Mouse (Mus musculus): ENCODE results near the gene Papolb.

Gene Papolb

DNA sequence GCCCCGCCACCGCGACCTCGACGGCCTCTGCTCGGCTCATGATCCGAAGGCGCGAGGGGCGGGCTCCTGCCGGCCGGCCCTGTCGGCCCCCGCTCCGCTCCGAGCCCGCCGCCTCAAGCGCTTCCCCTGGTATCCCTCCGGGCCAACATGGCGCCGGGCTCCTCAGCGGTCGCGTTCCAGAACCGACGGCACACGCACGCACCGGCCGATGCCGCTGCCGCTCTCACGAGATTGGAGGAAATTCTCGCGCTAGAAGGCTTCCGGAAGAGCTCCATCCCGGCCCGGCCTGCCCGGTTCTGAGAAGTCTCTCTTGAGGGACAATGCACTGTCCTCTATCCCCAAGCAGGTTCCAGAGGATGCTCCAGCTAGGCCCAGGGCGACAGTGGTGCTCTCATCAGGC, at the start of gene Papolb:
Gene Papolb (minus strand): TSS at position 162 of the 400 bp plus-strand sequence.
- in situ Hi-C loops (cut with MseI, MboI): no loop called here

- in situ Hi-C loops (cut with MseI, MboI): no loop called here
Measured at GRCm38 (mm10) chr5:142578192-142578591, 48.3 kb upstream of the Papolb start.

- in situ Hi-C loops (cut with MseI, MboI): no loop called here
Measured at GRCm38 (mm10) chr5:142576832-142577231, 47.0 kb upstream of the Papolb start.

DNA sequence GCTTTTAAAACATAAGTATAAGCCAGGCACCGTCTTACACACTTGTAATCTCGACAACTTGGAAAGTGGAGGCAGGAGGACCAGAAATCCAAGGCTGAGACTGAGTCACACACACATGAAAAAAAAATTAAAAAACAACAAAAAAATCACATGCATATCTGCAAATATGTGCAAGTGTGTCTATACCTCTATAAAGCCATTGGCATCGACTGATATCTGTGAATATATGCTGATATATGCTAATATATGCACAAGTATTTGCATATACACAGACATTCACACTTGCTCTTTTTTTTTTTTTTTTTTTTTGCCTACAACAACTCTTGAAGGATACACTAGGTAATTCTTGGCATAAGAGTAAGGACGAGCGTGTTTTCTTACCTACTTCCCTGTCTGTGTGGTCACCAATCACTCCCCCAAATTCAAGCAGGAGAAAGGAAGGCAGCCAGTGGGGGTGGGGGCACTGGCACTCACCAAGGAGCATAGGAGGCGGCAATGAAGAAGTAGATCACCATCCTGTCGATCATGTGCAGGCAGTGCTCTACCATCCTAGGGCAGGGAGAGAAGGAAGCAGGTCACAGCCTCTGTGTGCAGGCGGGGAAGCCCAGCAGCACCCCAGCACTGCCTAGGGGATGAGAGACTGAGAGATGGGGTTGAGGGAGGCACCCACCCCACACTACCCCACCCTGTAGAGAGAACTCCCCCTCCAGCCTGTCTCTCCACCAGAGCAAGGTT, 44.6 kb upstream of the Papolb start:
- in situ Hi-C loops (cut with MseI, MboI): no loop called here

GRCm38 (mm10) chr5:142564606-142565005, 34.7 kb upstream of the Papolb start:
- in situ Hi-C loops (cut with MseI, MboI): no loop called here

DNA sequence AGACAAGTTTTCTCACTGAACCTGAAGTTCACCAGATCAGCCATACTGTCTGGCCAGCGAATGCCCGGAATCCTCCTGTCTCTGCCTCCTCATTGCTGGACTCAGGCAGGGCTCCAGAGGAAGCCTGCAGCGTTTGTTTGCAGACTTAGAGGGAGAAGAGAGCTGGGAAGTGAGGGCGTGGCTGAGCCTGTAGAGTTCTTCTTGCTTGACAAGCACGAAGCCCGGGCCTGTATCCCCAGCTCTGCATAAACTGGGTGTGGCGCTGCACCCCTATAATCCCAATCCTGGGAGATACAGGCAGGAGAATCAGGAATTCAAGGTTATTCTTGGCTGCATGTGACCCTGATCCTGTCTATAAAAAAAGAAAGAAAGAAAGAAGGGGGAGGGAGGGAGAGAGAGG, 30.4 kb upstream of the Papolb start:
- in situ Hi-C loops (cut with MseI, MboI): no loop called here

DNA sequence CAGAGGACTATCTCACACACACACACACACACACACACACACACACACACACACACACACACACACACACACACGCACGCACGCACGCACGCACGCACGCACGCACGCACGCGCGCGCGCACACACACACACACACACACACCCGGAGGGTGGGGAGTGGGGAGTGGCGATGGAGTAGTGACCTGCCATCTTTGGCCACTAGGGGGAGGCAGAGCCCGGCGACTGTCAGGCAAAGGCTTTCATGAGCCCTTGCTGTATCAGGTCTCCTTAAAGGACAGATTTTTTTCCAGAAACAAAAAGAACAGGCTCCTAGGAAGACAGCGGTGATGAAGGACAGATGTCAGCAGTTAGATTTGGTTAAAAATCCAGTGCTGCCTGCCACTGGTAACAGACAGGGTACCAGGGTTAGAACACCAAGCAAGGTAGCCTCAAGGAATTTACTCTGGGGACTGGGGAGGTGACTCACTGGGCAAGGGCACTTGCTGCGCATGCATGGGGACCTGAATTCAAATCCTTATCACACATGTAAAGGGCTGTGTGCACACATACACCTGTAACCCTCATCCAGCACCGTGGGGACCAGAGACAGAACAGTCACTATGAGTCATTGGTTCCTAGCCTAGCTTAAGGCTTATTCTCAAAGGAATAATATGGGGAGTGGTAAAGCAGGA, 27.7 kb upstream of the Papolb start:
- in situ Hi-C loops (cut with MseI, MboI): loop anchor here (5.0 to 10.0 kb wide), 3 partner anchors 53 to 157 kb away; no protein-coding TSS in a partner anchor

DNA sequence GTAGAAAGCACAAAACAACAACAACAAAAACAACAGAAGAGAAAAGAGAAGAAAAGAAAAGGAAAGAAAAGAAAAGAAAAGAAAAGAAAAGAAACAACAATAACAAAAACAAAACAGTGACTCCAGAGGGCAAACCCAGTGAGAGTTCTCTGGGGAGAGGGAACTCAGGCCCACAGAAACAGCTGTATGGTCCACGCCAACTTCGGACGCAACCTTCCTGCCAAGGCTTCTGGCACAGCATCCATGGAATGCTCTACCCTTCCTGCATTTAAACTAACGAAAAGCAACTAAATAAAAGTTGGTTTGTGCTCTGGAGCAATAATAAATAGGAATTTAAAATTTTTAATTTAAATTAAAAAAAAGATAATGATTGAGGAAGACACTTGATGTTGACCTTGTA, 26.8 kb upstream of the Papolb start:
- in situ Hi-C loops (cut with MseI, MboI): loop anchor here (5.0 to 10.0 kb wide), 3 partner anchors 52 to 158 kb away; no protein-coding TSS in a partner anchor

DNA sequence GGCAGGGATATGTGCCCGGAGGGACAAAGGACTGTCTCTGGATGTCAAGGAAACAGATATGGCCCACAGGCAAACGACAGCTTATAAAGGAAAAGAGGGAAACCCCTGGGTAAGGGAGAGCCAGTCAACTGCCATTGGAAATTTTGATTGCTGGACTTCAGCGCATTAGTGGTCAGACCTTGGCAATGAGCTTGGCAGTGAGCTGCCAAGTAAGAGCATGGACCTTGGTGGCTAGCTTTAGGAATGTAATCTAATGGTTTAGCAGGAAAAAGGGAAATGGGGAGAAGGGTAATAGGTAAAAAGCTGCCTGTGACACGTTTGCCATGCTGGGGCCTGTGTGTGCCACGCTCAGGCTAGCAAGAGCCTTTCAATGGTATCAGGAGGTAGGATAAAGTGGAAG, 26.0 kb upstream of the Papolb start:
- in situ Hi-C loops (cut with MseI, MboI): loop anchor here (5.0 to 10.0 kb wide), 3 partner anchors 51 to 159 kb away; no protein-coding TSS in a partner anchor

DNA sequence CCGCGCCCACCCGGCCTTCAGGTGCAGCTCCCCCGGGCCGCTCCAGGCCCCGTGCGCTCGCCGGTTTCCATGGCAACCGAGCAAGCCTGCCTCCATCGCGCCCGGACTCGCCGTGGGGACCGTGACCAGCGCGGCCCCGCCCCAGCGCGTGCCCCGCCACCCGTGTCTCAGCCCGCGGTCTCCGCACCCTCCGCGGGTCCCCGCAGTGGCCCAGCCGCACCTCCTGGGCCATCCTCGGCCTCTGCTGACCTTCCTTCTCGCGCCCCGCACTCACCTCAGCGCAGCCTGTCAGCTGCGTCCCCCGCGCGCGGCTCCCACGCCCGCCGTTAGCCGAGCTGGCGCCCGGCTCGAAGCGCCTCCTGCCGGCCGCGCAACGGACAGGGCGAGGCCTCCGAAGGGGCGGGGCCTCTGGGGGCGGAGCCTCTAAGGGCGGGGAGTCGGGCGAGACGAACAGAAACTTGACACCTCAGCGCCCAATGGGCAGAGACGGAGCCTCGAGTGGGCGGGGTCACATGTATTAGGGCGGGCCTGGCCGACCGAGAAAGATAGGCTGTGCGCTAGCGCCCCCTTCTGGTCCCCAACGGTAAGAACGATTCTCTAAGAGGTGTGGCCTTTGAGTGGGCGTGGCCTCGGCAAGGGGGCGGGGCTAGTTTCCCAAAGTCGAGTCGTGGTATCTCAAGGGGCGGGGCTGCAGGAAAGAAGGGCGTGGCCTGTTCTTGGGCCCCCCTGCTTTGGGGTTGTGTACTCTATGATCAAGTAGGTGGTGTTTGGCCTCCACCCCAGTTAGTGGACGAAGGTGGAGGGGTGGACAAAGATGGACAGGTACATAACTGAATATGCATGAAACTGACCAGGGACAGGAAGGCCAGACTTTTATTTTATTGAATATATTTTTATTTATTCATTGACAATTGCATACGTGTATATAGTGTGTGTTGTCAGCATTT, 21.1 kb upstream of the Papolb start, which contains the start of gene Radil:
Gene Radil (minus strand): TSS at position 393 of the 947 bp plus-strand sequence.
- in situ Hi-C loops (cut with MseI, MboI): loop anchor here (10.0 kb wide), 2 partner anchors 46 to 164 kb away; no protein-coding TSS in a partner anchor

DNA sequence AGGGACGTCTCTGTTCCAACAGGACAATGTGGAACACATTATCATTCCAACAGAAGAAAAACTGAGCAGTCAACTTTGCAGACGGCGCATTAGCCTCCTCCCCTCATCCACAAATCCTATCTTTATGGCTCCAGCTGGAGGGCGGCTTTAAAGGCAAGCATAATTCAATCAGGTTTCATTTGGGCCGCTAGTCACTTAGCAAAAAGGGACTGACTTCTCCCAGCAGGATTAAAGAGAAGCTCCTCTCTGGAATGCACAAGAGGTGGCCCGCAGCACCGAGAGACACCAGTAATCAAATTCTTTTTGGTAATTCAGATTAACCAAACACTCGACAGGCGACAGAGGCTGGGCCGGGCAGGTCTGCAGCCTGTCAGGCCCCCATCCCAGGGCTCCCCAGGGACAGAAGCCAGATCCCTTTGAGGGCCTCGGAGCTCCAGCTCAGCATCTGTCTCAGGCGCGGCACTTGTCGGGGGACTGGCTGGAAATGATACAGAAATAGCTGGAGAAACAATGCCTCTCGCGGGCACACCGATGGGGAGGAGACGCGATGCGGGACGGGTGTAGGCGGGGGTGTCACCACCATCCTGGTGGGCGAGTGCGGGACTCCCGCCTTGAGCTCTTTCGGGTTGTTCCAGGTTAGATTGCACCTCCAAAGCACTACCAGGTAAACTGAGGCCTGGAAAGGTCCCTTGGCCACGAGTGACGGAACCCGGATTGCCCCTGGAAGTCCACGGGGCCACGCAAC, 20.3 kb upstream of the Papolb start:
- in situ Hi-C loops (cut with MseI, MboI): loop anchor here (10.0 kb wide), 2 partner anchors 45 to 165 kb away; no protein-coding TSS in a partner anchor

DNA sequence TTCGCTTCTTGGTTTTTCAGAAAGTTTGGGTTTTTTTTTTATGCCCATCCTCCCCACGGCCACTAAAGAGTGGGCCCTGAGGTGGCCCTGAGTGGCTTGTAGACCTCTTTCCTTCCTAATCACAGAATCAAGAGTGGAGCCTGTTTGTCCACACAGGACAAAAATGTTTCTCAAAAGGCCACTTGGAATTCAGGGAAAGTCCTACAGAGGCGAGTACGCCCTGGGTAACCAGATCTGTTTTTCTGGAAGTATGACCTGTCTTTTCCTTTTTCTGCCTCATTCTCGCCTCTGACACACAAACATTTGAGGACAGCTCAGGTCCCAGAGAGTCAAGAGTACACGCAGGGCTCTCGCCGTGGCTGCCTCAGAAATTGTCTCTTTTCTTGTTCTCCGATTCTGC, 19.6 kb upstream of the Papolb start:
- in situ Hi-C loops (cut with MseI, MboI): no loop called here

- in situ Hi-C loops (cut with MseI, MboI): no loop called here
Measured at GRCm38 (mm10) chr5:142547066-142547465, 17.2 kb upstream of the Papolb start.

DNA sequence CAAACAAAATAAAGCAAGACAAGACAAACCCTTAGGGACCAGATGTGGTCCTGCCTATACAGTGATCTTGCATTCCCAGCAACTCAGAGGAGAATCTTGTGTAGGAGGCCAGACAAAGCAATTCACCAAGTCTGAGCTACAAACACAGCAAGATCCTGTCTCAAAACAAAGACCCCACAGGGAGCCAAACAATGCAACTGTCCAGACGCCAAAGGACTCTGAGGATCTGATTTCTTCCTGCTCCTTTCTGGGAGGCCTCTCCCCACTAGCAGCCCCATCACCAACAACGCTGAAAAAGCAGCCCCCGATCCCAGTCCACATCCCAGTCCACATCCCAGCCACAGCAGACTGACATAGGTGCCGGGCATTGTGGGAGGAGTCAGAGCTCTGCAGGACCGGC, 16.5 kb upstream of the Papolb start:
- in situ Hi-C loops (cut with MseI, MboI): no loop called here

- in situ Hi-C loops (cut with MseI, MboI): no loop called here
Measured at GRCm38 (mm10) chr5:142545014-142545795, 15.3 kb upstream of the Papolb start.

DNA sequence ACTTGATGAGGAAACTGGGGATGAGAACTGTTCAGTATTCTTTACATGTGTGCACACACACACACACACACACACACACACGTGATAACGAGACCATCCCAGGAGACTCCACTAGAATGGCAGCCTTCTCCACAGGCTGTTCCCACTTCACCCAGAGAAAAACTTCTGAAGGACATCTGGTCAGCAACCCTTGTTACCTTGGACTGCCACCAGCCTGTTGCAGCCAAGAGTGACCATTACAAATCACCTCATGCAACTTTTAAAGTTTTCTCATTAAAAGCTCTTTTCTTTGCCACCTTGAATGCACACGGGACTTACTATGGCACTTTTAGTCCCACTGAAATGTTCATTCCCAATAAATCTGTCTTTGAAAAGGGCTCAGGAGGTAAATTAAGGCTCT, 7.4 kb upstream of the Papolb start:
- in situ Hi-C loops (cut with MseI, MboI): no loop called here

GRCm38 (mm10) chr5:142535388-142535787, 5.5 kb upstream of the Papolb start:
- in situ Hi-C loops (cut with MseI, MboI): no loop called here

GRCm38 (mm10) chr5:142524711-142525464, 5.0 kb downstream of the Papolb start:
- in situ Hi-C loops (cut with MseI, MboI): no loop called here

GRCm38 (mm10) chr5:142521195-142521866, 8.5 kb downstream of the Papolb start:
- in situ Hi-C loops (cut with MseI, MboI): no loop called here
